Mouse (Mus musculus) ES-E14 (cell line): ENCODE results near the gene Atg9b.

Experiments
- HCFC1 ChIP-seq: IDR thresholded peaks from 2 replicates; pipeline ENCODE4 v1.6.1; 2012; ENCODE audit warnings: low read length, inconsistent platforms, borderline replicate concordance; ENCODE audit not compliant: insufficient read depth
- MAFK ChIP-seq: IDR thresholded peaks from 2 replicates; pipeline ENCODE4 v1.6.1; 2014; ENCODE audit warnings: mild to moderate bottlenecking, low read depth, low read length, inconsistent platforms; ENCODE audit not compliant: insufficient read depth
- ZC3H11A ChIP-seq: IDR thresholded peaks from 2 replicates; pipeline ENCODE4 v1.6.1; 2012; ENCODE audit warnings: low read depth, mild to moderate bottlenecking, inconsistent platforms, low read length, borderline replicate concordance
- ZNF384 ChIP-seq: IDR thresholded peaks from 2 replicates; pipeline ENCODE4 v1.6.1; 2012; ENCODE audit warnings: low read depth, low read length, inconsistent platforms

DNA sequence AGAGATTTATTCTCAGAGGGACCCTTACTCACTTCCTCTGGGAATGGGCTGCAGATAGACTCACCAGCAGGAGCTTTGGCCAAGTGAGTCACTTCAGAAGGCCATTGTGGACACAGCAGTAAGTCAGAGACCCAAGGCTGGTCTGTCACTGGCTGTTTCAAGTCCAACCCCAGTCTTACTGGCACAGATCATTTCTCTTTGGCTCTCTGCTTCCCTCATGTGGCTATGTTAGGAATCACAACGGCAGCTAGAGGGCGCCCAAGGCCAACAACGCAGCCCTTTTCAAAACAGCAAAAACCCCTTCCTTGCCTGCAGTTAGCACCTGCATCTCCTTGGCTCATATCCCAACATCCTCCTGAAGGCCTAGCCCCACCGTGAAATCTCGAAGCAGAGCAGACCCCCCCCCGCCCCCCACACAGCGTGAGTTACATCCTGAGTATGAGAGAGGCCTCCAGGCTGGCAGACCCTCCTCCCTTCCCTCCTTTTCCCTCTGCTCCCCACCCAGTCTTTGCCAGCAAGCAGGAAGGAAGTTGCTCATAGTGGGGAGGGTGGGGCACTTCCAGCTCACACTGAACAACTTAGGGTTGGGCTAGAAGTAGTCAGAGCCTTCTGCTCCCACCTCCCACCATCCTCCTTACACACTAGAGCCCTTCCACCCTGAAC is 31.0 kb downstream of the Atg9b start:
- TF ChIP-seq ZC3H11A, result 0 out of 2 replicates have a peak, but pooled peaks have one; percentile 57
- TF ChIP-seq ZNF384, result no peak
- no peak for TF ChIP-seq HCFC1
- no peak for TF ChIP-seq MAFK
